Mouse (Mus musculus) small intestine, adult 2 months (tissue): ENCODE measurements at regions not wholly inside any gene's neighbourhood (a gene's known extent, or its start where the extent isn't known, plus 50 kb on each side); places are given as distances from the start of the nearest gene placed in this dataset.

Experiments
- H3K27ac ChIP-seq: fragments of 200-500 bp; 2 replicates; pipeline ENCODE4 v1.5.1; 2012; ENCODE audit warnings: low read depth, low read length, control low read depth, inconsistent platforms; ENCODE audit not compliant: insufficient read depth
- H3K27me3 ChIP-seq: fragments of 200-500 bp; 2 replicates; pipeline ENCODE4 v1.6.1; 2012; ENCODE audit warnings: mild to moderate bottlenecking, moderate library complexity, low read length, inconsistent platforms; ENCODE audit not compliant: control insufficient read depth, insufficient read depth
- H3K36me3 ChIP-seq: fragments of 200-500 bp; 2 replicates; pipeline ENCODE4 v1.6.1; 2012; ENCODE audit warnings: mild to moderate bottlenecking, low read length, control low read depth, inconsistent platforms; ENCODE audit not compliant: control insufficient read depth, insufficient read depth
- H3K4me1 ChIP-seq: fragments of 200-500 bp; 2 replicates; pipeline ENCODE4 v1.6.1; 2012; ENCODE audit warnings: low read length, inconsistent platforms, mixed read lengths; ENCODE audit not compliant: control insufficient read depth, insufficient read depth, insufficient read length
- H3K4me3 ChIP-seq: fragments of 200-500 bp; 2 replicates; pipeline ENCODE4 v1.5.1; 2012; ENCODE audit warnings: low read depth, mild to moderate bottlenecking, control low read depth, inconsistent platforms, low read length, moderate library complexity
- CTCF ChIP-seq: fragments of 200-500 bp; IDR thresholded peaks from 2 replicates; pipeline ENCODE4 v1.5.1; 2012; ENCODE audit warnings: low read depth, mild to moderate bottlenecking, control low read depth, inconsistent platforms, low read length, moderate library complexity, mixed read lengths; ENCODE audit not compliant: insufficient replicate concordance, insufficient read length; ENCODE audit errors: extremely low read depth
- POLR2A ChIP-seq: fragments of 200-500 bp; IDR thresholded peaks from 2 replicates; pipeline ENCODE4 v1.6.1; 2012; ENCODE audit warnings: low read depth, mild to moderate bottlenecking, control low read depth, inconsistent platforms, low read length, moderate library complexity
- WGBS: fragments of 180-500 bp; shearing (Covaris S2); methylation state at CpG from one replicate; pipeline ENCODE4 v1.1.7; 2018; 5-methylcytosine and 5-hydroxymethylcytosine counted together

GRCm38 (mm10) chr15:97174989-97175388 lies 71.9 kb upstream of the Pced1b start:
- no peaks in the 10 kb centered on the region for H3K36me3 ChIP-seq
- no peak overlapping the region for H3K4me3 ChIP-seq
- no peaks in the 10 kb centered on the region for H3K4me1 ChIP-seq
- WGBS, result 50% methylated on average over 5 of the region's 5 CpGs
- H3K27me3 ChIP-seq, result no peaks in the 10 kb centered on the region
- no peak overlapping the region for H3K27ac ChIP-seq
- TF ChIP-seq POLR2A (no peak), CTCF (no peak)

- H3K4me3 ChIP-seq, result no peak overlapping the region
- 76% methylated on average over 17 of the region's 17 CpGs for WGBS
- no peak for TF ChIP-seq POLR2A
- no peak for TF ChIP-seq CTCF
- H3K27ac ChIP-seq, result no peak overlapping the region
- H3K36me3 ChIP-seq, result no peaks in the 10 kb centered on the region
- no peaks in the 10 kb centered on the region for H3K4me1 ChIP-seq
- no peaks in the 10 kb centered on the region for H3K27me3 ChIP-seq
These were observed 73.7 kb upstream of the Pced1b start for GRCm38 (mm10) chr15:97173233-97173632.

- no peak overlapping the region for H3K27ac ChIP-seq
- 64% methylated on average over 6 of the region's 6 CpGs for WGBS
- no peak overlapping the region for H3K4me3 ChIP-seq
- H3K27me3 ChIP-seq, result no peaks in the 10 kb centered on the region
- TF ChIP-seq CTCF (no peak), POLR2A (no peak)
- H3K4me1 ChIP-seq, result no peaks in the 10 kb centered on the region
- H3K36me3 ChIP-seq, result no peaks in the 10 kb centered on the region
These were observed 76.8 kb upstream of the Pced1b start for GRCm38 (mm10) chr15:97170074-97170473.

GRCm38 (mm10) chr15:97169381-97169780 lies 77.5 kb upstream of the Pced1b start:
- no peak overlapping the region for H3K4me3 ChIP-seq
- H3K36me3 ChIP-seq, result no peaks in the 10 kb centered on the region
- no peaks in the 10 kb centered on the region for H3K27me3 ChIP-seq
- no peak overlapping the region for H3K27ac ChIP-seq
- 86% methylated on average over 10 of the region's 10 CpGs for WGBS
- TF ChIP-seq CTCF (no peak), POLR2A (no peak)
- no peaks in the 10 kb centered on the region for H3K4me1 ChIP-seq

- Histone ChIP-seq H3K4me3 (no peak overlapping the region), H3K27me3 (no peaks in the 10 kb centered on the region), H3K4me1 (no peaks in the 10 kb centered on the region), H3K27ac (no peak overlapping the region), H3K36me3 (no peaks in the 10 kb centered on the region)
- TF ChIP-seq POLR2A (no peak), CTCF (no peak)
- 95% methylated on average over 7 of the region's 7 CpGs for WGBS
These were observed 79.8 kb upstream of the Pced1b start for GRCm38 (mm10) chr15:97167116-97167515.

- Histone ChIP-seq H3K36me3 (no peaks in the 10 kb centered on the region), H3K27ac (no peak overlapping the region), H3K27me3 (no peaks in the 10 kb centered on the region), H3K4me1 (no peaks in the 10 kb centered on the region), H3K4me3 (no peak overlapping the region)
- WGBS, result 63% methylated on average over 15 of the region's 15 CpGs
- no peak for TF ChIP-seq POLR2A
- TF ChIP-seq CTCF, result no peak
These were observed 82.3 kb upstream of the Pced1b start for GRCm38 (mm10) chr15:97164616-97165015.

GRCm38 (mm10) chr15:97163971-97164370 lies 82.9 kb upstream of the Pced1b start:
- 53% methylated on average over 6 of the region's 6 CpGs for WGBS
- Histone ChIP-seq H3K4me3 (no peak overlapping the region), H3K36me3 (no peaks in the 10 kb centered on the region), H3K27ac (no peak overlapping the region), H3K4me1 (no peaks in the 10 kb centered on the region), H3K27me3 (no peaks in the 10 kb centered on the region)
- TF ChIP-seq POLR2A (no peak), CTCF (no peak)

- TF ChIP-seq POLR2A (no peak), CTCF (no peak)
- Histone ChIP-seq H3K27ac (no peak overlapping the region), H3K27me3 (no peaks in the 10 kb centered on the region), H3K36me3 (no peaks in the 10 kb centered on the region), H3K4me3 (no peak overlapping the region), H3K4me1 (no peaks in the 10 kb centered on the region)
- WGBS, result 79% methylated on average over 8 of the region's 8 CpGs
These were observed 83.8 kb upstream of the Pced1b start for GRCm38 (mm10) chr15:97163090-97163489.
